Mouse (Mus musculus): Measurements from ENCODE around the gene Caprin1.

Caprin1 gene

DNA sequence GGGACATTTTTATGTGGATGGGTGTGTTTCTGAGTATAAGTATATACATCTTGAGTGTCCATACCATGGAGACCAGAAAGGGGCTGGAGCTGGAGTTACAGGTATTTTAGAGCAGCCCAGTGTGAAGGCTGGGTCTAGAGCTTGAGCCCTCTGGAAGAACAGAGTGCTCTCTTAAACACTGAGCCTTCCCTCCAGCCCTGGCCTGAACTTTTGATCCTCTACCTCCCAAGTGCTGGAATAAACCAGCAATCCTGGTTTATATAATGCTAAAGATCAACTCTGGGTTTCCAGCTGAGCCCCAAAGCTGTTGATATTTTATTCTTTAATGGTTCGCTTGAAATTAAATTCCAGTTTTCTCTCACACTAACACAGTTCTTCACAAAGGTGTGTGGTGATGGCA, 5.0 kb upstream of the Caprin1 start:
- intact Hi-C loops (cut with DNase I), result no loop called here

DNA sequence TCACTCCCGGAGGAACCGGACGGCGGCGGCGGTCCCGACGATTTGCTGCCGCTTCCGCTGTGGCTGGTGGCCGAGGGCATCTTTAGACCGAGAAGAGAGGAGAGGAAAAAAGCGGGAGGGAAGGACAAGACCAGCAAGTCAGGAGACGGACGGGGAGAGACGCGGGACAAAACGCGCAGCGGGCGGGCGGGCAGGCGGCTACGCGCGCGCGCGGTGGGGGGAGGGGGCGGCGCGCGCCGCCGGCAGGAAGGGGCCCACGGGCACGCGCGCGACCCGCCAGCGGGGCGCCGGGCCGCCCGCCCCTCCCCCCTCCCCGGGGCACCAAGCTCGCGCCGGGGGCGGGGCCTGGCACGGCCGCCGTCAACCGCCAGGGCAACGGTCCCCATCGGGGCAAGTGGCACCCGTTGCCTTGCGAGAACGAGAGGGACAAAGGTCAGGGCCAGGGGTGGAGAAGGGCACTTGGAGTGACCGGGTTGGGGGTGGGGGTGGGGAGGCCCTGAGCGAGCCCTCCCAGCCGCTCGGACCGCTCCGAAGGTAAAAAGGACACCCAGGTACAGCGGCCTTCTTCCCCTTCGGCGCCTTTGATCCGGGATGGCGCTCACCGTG, 485 bp downstream of the Caprin1 start:
- intact Hi-C loops (cut with DNase I), result loop anchor here (2.0 kb wide), 2 partner anchors 36 to 52 kb away; partner anchors contain the start of gene Nat10

DNA sequence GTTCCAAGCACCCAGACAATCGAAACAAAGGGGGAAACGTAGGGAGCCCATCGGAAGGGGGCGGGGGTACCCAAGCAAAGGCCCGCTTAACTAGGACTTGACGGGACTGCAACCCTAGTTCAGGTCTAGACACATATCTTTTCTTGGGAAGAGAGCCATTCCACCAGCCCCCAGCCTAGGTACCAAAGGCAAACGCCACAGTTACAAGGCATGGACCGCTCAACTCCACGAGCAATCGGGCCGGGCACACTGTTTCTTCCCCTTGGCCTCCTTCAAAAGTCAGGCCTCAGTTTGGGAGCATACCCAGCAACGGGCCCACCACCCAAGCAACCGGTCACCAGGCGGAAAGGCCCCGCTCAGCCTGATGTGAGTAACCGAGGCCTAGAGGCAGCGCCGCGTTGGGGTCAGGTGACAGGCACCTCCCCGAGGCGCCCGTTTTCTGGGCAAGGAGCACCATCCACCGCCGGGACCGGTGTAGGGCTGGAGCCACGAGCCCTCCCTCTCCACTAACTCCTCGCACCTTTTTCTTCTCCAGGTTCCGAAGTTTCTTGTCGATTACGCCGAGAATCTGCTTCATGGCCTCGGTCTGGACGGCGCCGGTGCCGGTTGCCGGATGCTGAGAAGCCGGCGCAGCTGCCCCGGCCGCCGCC, 1.1 kb downstream of the Caprin1 start:
- intact Hi-C loops (cut with DNase I), result loop anchor here (2.0 kb wide), 2 partner anchors 36 to 52 kb away; partner anchors contain the start of gene Nat10

DNA sequence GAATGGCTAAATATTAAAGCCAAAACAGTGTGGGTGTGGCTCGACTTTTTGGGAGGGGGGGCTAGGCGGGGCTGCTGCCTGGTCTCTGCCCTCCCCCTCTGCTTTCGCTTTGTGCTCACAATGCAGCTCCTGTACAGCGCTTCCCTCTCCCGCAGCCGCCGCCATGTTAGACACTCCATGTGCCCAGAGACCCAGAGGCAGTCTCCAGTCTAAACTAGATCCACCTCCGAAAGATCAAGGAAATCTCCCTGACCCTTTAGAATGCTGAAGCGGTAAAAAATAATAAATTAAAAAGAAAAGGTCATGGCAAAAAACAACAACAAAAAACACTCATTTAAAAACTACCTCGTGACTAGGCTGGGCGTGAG, 1.6 kb downstream of the Caprin1 start:
- intact Hi-C loops (cut with DNase I), result loop anchor here (2.0 kb wide), 2 partner anchors 35 to 53 kb away; partner anchors contain the start of gene Nat10

DNA sequence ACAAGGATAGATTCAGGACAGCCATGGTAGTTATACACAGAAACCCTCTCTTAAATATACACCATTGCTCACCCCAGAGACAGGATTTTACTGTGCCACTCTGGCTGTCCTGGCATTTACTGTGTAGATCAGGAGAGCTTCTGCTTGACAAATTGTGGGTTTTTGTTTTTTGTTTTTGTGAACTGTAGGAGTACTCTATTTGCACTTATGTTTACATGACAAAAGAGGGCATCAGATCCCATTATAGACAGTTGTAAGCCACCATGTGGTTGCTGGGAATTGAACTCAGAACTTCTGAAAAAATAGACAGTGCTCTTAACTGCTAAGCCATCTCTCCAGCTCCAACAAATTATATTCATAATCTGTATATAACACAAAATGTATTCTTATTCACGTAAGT, 5.4 kb downstream of the Caprin1 start:
- intact Hi-C loops (cut with DNase I), result no loop called here

DNA sequence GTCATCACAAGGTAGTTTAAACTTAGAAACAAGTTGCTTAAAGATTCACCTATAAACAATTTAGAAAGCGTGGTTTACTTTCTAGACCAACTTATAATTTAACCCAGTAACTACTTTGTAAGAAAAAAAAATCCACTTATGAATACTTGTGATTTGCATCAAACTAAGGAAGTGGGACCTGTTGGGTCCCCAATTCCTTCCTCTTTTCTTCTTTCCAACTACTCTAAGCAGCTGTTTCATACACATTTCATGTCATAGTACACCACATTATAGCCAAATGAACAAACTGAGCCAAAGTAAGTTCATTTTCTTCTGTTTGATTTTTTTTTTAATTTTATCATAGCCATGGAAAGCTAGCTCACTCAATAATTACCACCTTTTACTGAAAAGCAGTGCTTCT, 11.7 kb downstream of the Caprin1 start:
- intact Hi-C loops (cut with DNase I), result no loop called here

DNA sequence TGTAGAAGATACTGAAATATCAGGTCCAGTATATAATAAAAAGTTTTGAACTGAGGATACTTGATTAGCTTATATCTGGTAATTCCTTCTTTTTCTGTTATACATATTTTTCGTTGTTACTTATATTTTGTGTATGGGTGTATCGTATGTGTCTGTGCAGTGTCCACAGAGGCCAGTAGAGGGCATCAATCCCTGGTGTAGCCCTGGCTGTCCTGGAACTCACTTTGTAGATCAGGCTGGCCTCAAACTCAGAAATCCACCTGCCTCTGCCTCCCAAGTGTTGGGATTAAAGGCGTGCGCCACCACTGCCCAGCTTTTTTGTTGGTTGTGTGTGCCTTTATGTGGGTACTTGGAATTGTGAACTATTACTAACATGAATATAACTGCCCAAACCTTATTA, 12.8 kb downstream of the Caprin1 start:
- intact Hi-C loops (cut with DNase I), result no loop called here

DNA sequence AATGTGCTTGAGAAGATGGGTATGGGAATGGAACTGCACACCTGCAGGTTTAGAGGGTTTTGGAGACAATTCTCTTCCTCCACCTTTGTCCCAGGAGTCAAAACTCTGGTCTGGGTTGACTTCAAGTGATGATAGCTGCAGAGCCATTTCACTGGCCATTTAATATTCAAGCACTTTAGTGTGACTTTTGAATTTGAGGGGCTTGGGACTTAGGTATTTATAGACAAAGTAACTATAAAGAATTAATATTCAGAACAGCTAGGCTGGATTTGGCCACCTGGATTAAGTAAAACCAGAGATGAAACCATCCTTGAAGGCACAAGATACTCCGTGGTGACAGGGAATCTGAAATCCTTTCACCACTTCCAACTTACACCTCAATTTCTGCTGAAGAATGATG, 35.0 kb downstream of the Caprin1 start:
- intact Hi-C loops (cut with DNase I), result no loop called here

DNA sequence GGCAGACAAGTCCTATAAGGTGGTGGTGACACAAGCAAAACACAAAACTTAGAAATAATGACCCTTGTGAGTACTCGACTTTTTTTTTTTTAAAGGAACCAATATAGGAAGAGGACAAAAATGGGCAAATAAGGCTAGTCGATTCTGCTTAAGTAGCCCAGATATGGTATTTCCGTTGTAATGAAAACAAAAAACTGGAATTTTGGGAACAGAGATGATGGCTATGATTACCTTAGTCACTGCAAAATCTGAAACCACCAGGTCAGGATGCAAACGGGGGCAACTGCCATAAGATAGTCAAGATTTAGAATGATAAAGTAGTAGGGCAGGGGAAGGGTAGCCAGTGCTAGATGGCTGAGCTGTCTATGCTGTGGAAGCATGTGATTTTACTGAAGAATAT, 35.5 kb downstream of the Caprin1 start:
- intact Hi-C loops (cut with DNase I), result loop anchor here (2.0 kb wide), 1 partner anchor 35 kb away; the partner anchor contains the start of gene Caprin1

DNA sequence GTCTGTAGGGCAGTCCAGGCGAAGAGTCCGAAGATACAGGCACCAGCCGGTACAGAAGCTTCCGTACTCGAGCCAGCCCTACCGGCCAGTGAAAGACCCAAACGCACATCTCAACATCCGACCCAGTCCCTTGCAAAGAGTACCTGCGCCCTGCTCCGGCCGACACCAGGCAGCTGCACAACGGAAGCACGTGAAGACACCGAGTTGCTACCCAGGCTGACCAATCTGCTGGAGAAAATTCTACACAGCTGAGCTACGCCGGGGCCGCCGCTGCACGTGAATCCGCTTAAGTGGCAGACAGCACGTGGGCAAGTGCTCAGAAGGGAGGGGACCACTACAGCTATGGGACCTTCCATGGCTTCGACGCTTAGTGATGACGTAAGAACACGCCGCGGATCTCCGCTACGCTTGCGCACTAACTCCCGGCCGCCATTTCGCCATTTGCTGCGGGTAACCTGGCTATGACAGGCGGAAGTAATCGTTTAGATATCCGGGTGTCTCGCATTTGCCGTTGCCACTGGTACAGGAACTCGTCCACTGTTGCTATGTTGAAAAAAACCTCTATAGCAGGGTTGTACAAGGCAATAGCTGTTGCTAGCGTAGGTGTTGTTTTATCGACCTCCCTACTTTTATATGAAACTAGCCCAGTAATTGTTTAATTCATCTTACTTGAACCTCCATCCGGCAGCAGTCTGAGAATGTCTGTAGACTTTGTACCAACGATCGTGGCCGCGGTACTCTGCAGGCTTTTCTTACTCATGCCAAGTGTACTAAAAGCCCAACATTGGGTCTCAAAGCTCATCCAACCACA, 36.3 kb downstream of the Caprin1 start, which contains the start of gene Nat10:
TSS of gene Nat10 (minus strand) at position 365 of the 811 bp plus-strand sequence.
- intact Hi-C loops (cut with DNase I), result loop anchor here (2.0 kb wide), 1 partner anchor 36 kb away; the partner anchor contains the start of gene Caprin1

DNA sequence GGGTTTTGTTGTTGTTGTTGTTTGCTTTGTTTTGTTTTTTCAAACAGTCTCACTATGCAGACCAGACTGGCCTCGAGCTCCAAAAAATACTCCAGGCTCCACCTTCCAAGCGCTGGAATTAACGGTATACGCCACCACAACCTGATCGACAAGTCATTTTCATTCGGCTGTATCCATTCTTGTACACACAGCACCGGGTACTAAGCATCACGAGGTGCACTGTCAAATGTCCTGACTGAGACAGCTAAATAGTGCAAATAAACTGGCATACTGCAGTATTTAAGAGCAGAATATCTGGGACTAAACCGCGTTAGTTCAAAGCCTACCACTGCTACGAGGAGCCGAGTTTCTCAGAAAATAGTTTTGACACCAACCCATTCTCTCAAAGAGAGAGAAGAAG, 37.0 kb downstream of the Caprin1 start:
- intact Hi-C loops (cut with DNase I), result loop anchor here (2.0 kb wide), 1 partner anchor 36 kb away; the partner anchor contains the start of gene Caprin1

DNA sequence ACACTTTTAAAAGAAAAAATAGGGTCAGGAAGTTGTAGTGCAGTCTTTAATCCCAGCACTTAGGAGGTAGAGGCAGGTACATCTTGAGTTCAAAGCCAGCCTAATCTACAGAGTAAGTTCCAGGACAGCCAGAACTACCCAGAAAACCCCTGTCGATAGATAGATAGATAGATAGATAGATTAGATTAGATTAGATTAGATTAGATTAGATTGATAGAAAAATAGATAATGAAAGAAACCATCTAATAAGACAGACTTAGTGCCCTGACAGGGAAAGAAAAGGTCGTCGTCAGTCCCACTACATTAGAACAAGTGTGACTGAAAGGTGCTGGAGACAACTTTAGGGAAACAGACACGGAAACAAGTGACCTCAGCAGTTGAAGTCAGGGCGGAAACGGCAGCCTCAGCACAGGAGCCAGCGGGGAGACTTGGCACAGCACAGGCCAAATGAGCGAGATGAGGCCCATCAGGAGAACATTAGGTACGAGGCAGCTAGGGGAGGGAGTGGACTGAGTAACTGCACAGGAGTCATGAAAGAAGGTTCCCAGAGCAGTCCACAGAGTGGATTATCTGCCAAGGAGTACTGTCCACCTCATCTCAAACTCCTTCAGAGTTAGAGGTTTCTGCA, 41.9 kb downstream of the Caprin1 start:
- intact Hi-C loops (cut with DNase I), result no loop called here

DNA sequence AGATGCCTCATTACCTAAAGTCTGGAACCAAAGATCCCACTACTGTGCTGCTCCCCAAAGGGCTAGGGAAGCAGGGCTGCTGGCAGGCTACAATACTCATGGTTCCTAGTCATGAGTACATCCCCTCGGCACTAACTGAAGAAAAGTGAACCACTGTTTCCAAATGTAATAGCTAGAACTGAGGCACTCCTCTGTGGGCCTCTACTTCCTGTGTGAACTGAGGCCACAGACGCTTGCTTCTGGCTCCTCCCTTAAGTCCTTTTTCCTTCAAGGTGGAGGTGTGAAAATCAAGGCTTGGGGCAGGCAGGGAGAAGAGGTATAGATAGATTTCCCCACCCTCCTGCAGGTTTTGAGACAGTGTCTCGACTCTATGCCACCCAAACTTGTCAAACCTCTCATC, 42.8 kb downstream of the Caprin1 start:
- intact Hi-C loops (cut with DNase I), result no loop called here

DNA sequence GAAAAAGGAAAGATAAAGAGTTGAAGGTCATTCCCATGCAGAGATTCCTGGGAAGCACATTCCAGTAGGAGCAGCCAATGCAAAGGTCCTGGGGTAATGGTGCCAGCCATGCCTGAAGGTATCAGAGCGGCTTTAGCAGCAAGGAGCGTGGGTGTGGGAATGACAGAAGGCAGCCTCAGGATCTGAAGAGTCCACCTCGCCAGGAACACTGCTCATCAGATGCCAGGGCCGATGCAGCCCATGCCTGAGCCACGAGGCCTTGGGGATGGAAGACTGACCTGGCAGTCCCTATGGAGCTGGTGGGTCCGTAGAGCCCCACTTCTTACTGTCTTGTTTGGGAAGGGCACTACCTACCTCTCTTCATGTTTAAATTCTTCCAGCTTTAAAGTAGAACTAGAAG, 45.7 kb downstream of the Caprin1 start:
- intact Hi-C loops (cut with DNase I), result no loop called here

DNA sequence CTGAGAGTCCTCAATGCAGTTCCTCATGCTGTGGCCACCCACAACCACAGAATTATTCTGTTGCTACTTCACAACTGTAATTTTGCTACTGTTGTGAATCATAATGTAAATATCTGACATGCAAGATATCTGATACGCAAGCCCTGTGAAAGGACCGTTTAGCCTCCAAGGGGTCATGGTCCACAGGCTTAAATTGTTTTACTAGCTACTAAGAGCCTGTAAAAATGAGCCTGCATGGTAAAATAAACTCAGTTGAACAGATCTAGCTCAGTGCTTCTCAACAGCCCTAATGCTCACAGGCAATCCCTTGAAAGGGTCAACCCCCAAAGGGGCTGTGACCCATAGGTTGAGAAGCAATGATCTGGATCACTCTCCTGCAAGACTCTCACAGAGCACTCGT, 48.4 kb downstream of the Caprin1 start:
- intact Hi-C loops (cut with DNase I), result loop anchor here (10.0 kb wide), 1 partner anchor 256 kb away; no protein-coding TSS in a partner anchor

DNA sequence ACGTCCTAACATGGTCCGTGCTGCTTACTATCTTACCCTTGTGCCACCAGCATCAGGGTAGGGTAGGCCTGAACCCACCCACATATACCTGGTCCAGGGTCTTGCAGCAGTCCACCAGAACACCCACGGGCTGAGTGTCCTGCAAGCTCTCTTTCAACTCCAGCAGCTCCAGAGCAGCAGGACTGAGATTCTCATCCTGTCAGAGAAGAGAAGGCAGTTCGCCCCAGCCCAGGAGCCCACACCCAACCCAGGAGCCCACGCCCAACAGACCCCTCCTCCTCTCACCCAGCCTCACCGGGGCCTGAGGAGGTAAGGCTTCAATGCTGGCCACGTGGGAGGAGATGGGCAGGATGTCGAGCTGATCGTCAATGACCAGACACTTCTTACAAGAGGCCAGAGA, 49.6 kb downstream of the Caprin1 start:
- intact Hi-C loops (cut with DNase I), result loop anchor here (10.0 kb wide), 1 partner anchor 257 kb away; no protein-coding TSS in a partner anchor

DNA sequence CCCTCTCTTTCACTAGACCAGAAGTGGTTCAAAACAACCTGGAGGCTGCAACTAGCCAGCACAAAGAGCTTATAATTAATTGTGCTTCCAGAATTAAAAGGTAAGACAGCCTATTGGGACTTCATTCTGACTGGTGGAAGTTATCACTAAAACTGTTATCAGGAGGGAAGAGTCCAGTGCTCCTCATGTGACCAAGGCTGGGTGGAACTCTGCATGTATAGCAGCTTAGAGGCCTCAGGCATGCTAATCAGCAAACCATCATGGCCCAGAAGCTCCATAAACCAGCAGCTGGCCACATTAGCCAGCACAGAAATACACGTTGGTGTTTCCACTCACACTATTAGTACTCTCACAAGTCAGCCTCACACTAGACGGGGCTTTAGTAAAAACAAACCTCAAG, 50.7 kb downstream of the Caprin1 start:
- intact Hi-C loops (cut with DNase I), result loop anchor here (10.0 kb wide), 1 partner anchor 258 kb away; no protein-coding TSS in a partner anchor

DNA sequence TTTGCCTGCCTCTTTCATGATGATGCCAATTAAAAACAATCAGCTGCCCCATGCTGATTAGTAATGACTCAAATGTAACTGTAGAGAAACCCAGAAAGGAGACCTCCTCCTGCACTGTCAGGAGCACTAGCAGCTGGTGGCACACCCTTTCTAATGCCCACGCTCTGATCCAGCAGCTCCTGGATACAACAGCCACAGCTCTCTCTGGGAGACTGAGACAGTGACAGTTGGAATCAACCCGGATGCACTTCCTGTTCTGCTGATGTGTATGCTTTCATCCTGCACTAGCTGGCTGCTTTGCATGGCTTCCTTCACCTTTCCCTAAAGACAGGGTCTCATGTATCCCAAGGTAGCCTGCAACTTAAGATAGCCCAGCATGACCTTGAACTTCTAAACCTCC, 51.4 kb downstream of the Caprin1 start:
- intact Hi-C loops (cut with DNase I), result loop anchor here (10.0 kb wide), 1 partner anchor 259 kb away; no protein-coding TSS in a partner anchor

DNA sequence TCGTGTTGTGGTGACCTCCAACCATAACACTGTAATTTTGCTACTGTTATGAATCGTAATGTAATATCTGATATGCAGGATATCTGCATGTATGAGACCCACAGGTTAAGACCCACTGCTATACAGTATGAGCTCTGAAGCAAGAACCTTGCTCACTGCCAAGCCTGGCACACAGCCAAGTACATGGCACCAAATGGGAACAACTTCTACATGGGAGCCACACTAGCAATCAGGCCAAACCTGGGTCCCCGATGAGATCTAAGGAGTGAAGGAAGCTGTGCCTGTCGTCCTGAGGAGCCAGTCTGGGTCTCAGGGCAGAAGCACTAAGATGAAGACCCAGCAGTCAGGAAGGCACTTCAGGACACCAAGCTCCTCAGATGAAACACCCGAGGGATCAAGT, 52.0 kb downstream of the Caprin1 start:
- intact Hi-C loops (cut with DNase I), result loop anchor here (10.0 kb wide), 1 partner anchor 259 kb away; no protein-coding TSS in a partner anchor

DNA sequence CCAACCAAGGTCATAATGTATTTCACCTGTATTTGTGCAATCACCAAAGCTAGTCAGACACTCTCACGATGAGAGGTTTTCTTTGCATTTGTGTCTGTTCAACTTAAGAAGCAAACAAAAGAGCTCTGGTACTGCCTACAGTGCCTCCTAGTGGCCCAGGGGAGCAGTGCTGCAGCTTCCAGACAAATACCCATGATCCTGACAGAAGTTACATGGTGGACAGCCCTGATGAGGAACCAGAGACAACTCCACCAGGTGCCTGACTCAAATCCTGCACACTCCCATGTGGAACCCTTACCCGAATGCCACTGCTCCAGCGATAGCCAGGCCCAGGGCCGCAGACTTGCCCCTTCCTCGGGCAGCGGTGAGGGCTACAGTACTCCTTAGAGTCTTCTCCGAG, 53.5 kb downstream of the Caprin1 start:
- intact Hi-C loops (cut with DNase I), result loop anchor here (10.0 kb wide), 1 partner anchor 261 kb away; no protein-coding TSS in a partner anchor

DNA sequence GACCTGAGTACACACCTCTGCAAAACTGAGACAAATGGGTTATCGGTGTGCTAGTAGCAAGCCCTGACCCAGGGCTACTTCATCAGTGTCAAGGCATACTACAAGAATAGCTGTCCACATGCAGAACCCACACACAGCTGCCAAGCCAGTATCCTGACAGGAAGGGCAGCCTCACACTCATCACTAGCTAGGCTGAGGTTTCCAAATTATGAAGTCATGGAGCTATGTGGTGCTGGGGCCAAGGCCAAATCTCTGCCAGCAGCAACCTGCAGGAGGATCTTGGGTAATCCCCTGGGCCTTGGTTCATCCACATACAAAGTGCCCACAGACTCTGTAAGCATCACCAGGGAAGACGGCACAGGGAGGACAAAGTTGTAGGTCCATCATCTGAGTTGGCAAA, 53.9 kb downstream of the Caprin1 start:
- intact Hi-C loops (cut with DNase I), result loop anchor here (10.0 kb wide), 1 partner anchor 261 kb away; no protein-coding TSS in a partner anchor
